Mouse (Mus musculus): ENCODE measurements around the gene Ypel4.
A peak's percentile ranks its signal among the peaks of the same experiment; 100 is the strongest.

Ypel4 gene

GRCm38 (mm10) chr2:84733579-84734300, at the start of gene Ypel4:
Ypel4 (plus strand) TSS chr2:84734058.
- DNase-seq, result peak; percentile 84 to 94

GRCm38 (mm10) chr2:84688080-84688844, 45.6 kb upstream of the Ypel4 start:
- DNase-seq, result no peak

GRCm38 (mm10) chr2:84690050-84690449, 43.8 kb upstream of the Ypel4 start:
- DNase-seq, result peak; percentile 32 to 36

GRCm38 (mm10) chr2:84695007-84695695, 38.7 kb upstream of the Ypel4 start:
- DNase-seq, result no peak

GRCm38 (mm10) chr2:84703497-84703896, 30.4 kb upstream of the Ypel4 start:
- DNase-seq, result no peak

GRCm38 (mm10) chr2:84704329-84704728, 29.5 kb upstream of the Ypel4 start:
- DNase-seq, result no peak

GRCm38 (mm10) chr2:84705295-84705694, 28.6 kb upstream of the Ypel4 start:
- DNase-seq, result no peak

GRCm38 (mm10) chr2:84707523-84707922, 26.3 kb upstream of the Ypel4 start:
- no peak for DNase-seq

GRCm38 (mm10) chr2:84711898-84712297, 22.0 kb upstream of the Ypel4 start:
- no peak for DNase-seq

GRCm38 (mm10) chr2:84714422-84714810, 19.4 kb upstream of the Ypel4 start:
- no peak for DNase-seq

GRCm38 (mm10) chr2:84714811-84715561, 18.9 kb upstream of the Ypel4 start, which contains the start of gene Zdhhc5:
Zdhhc5 (minus strand) TSS chr2:84715180.
- DNase-seq, result peak; percentile 97 to 99

- peak; percentile 76 to 91 for DNase-seq
Observed at GRCm38 (mm10) chr2:84715562-84716361, 18.1 kb upstream of the Ypel4 start.

GRCm38 (mm10) chr2:84716423-84717355, 17.2 kb upstream of the Ypel4 start:
- DNase-seq, result peak in 1 of 2 experiments; percentile 34

GRCm38 (mm10) chr2:84717357-84717756, 16.5 kb upstream of the Ypel4 start:
- DNase-seq, result no peak

GRCm38 (mm10) chr2:84720718-84721117, 13.1 kb upstream of the Ypel4 start:
- DNase-seq, result no peak

GRCm38 (mm10) chr2:84721182-84721581, 12.7 kb upstream of the Ypel4 start:
- DNase-seq, result no peak

GRCm38 (mm10) chr2:84723856-84724255, 10.0 kb upstream of the Ypel4 start:
- no peak for DNase-seq

- no peak for DNase-seq
Observed at GRCm38 (mm10) chr2:84725770-84726169, 8.1 kb upstream of the Ypel4 start.

- peak in 1 of 2 experiments; percentile 17 for DNase-seq
Observed at GRCm38 (mm10) chr2:84726716-84727115, 7.1 kb upstream of the Ypel4 start.

- peak; percentile 96 to 97 for DNase-seq
Observed at GRCm38 (mm10) chr2:84727172-84727858, 6.5 kb upstream of the Ypel4 start, which contains the start of gene Clp1. Clp1 (minus strand) TSS chr2:84727350.
